Mouse (Mus musculus) forelimb bud, embryonic 11.5 days (tissue): Measurements from ENCODE around the gene Glcci1.

Experiments used
- DNase-seq: peaks from one replicate; pipeline ENCODE4 v3.0.0-alpha.2; 2012; ENCODE audit warnings: low read depth, low spot score

Gene Glcci1

GRCm38 (mm10) chr6:8509551-8509950, at the start of gene Glcci1:
Gene Glcci1 (plus strand): TSS chr6:8509600.
- peak; percentile 55 for DNase-seq

GRCm38 (mm10) chr6:8462447-8462846, 47.0 kb upstream of the Glcci1 start:
- DNase-seq: no peak

- DNase-seq: no peak
Measured at GRCm38 (mm10) chr6:8465388-8465787, 44.0 kb upstream of the Glcci1 start.

GRCm38 (mm10) chr6:8465985-8466384, 43.4 kb upstream of the Glcci1 start:
- DNase-seq: no peak

GRCm38 (mm10) chr6:8467667-8468337, 41.6 kb upstream of the Glcci1 start:
- no peak for DNase-seq

GRCm38 (mm10) chr6:8469918-8470317, 39.5 kb upstream of the Glcci1 start:
- no peak for DNase-seq

GRCm38 (mm10) chr6:8472125-8472524, 37.3 kb upstream of the Glcci1 start:
- no peak for DNase-seq

- DNase-seq: no peak
Measured at GRCm38 (mm10) chr6:8472915-8473314, 36.5 kb upstream of the Glcci1 start.

GRCm38 (mm10) chr6:8473498-8473897, 35.9 kb upstream of the Glcci1 start:
- no peak for DNase-seq

- no peak for DNase-seq
Measured at GRCm38 (mm10) chr6:8474316-8474715, 35.1 kb upstream of the Glcci1 start.

GRCm38 (mm10) chr6:8474820-8475219, 34.6 kb upstream of the Glcci1 start:
- no peak for DNase-seq

- DNase-seq: peak; percentile 19
Measured at GRCm38 (mm10) chr6:8479176-8479575, 30.2 kb upstream of the Glcci1 start.

GRCm38 (mm10) chr6:8484437-8485275, 24.7 kb upstream of the Glcci1 start:
- no peak for DNase-seq

- DNase-seq: no peak
Measured at GRCm38 (mm10) chr6:8485414-8486175, 23.8 kb upstream of the Glcci1 start.

- no peak for DNase-seq
Measured at GRCm38 (mm10) chr6:8486391-8487043, 22.9 kb upstream of the Glcci1 start.

- DNase-seq: no peak
Measured at GRCm38 (mm10) chr6:8487044-8487853, 22.2 kb upstream of the Glcci1 start.

GRCm38 (mm10) chr6:8488249-8488648, 21.2 kb upstream of the Glcci1 start:
- no peak for DNase-seq

- no peak for DNase-seq
Measured at GRCm38 (mm10) chr6:8489266-8489665, 20.1 kb upstream of the Glcci1 start.

- DNase-seq: no peak
Measured at GRCm38 (mm10) chr6:8489938-8490585, 19.3 kb upstream of the Glcci1 start.

GRCm38 (mm10) chr6:8492248-8492647, 17.2 kb upstream of the Glcci1 start:
- DNase-seq: no peak
